Comparison of ENCODE assay signal across 8 mouse cellular contexts in genomic region chr19:40433316-40433912, GRCm38 (mm10).
A peak's percentile ranks its signal among the peaks of the same experiment; 100 is the strongest.
DNase-seq lines count a peak whose midpoint lies in the region; ATAC-seq and TF ChIP-seq lines count a peak whose summit lies in the region.

No protein-coding gene starts in this region.

- H3K36me3 ChIP-seq in heart, embryonic 12.5 days: no peaks in the 10 kb centered on the region
- no peaks in the 10 kb centered on the region for H3K36me3 ChIP-seq in heart, embryonic 10.5 days
- no peaks in the 10 kb centered on the region for H3K36me3 ChIP-seq in C2C12 (ENCODE audit: control insufficient read depth, insufficient read depth)
- H3K36me3 ChIP-seq in forebrain, embryonic 10.5 days (replicated peaks): no peaks in the 10 kb centered on the region
- no peaks in the 10 kb centered on the region for H3K36me3 ChIP-seq in hindbrain, embryonic 15.5 days

- no peak for ATAC-seq in heart, embryonic 12.5 days (ENCODE audit: insufficient number of reproducible peaks, low FRiP score)
- 0 out of 2 replicates have a peak, but pooled peaks have one; percentile 3 for ATAC-seq in hindbrain, embryonic 15.5 days (ENCODE audit: low FRiP score, low read depth)

- peak overlapping the region; percentile 90 for H3K27ac ChIP-seq in heart, embryonic 12.5 days (ENCODE audit: poor library complexity, severe bottlenecking)
- H3K27ac ChIP-seq in heart, embryonic 10.5 days: no peak overlapping the region
- H3K27ac ChIP-seq in forebrain, embryonic 10.5 days: peak overlapping the region; percentile 58; the same call in 1 of the 2 replicates
- H3K27ac ChIP-seq in hindbrain, embryonic 15.5 days (replicated peaks): peak overlapping the region; percentile 75

- TF ChIP-seq CTCF in C2C12 (IDR thresholded peaks at IDR 0.05; ENCODE audit: control insufficient read depth, insufficient read depth, insufficient read length): no peak

- peaks cover 87% of the 10 kb centered on the region for H3K4me1 ChIP-seq in heart, embryonic 12.5 days (replicated peaks)
- H3K4me1 ChIP-seq in heart, embryonic 10.5 days: peaks cover 80% of the 10 kb centered on the region
- H3K4me1 ChIP-seq in forebrain, embryonic 10.5 days: peaks cover 45% of the 10 kb centered on the region
- H3K4me1 ChIP-seq in hindbrain, embryonic 15.5 days (replicated peaks): peaks cover 56% of the 10 kb centered on the region

- no peak overlapping the region for H3ac ChIP-seq in C2C12 (ENCODE audit: control insufficient read depth, insufficient read length, low read depth)

- WGBS in heart, embryonic 12.5 days: 72% methylated on average over 8 of the region's 8 CpGs
- WGBS in heart, embryonic 10.5 days: 71% methylated on average over 8 of the region's 8 CpGs
- 92% methylated on average over 8 of the region's 8 CpGs for WGBS in forebrain, embryonic 10.5 days
- 46% methylated on average over 8 of the region's 8 CpGs for WGBS in hindbrain, embryonic 15.5 days

- no peak for DNase-seq in heart, embryonic 10.5 days (ENCODE audit: low spot score)
- DNase-seq in forebrain, embryonic 10.5 days (ENCODE audit: extremely low spot score, low spot score): no peak
- DNase-seq in MN1 (ENCODE audit: low spot score): no peak
- DNase-seq in urinary bladder, adult 2 months (ENCODE audit: low spot score): no peak
- DNase-seq in layer of hippocampus, adult 8-10 months (ENCODE audit: low spot score in 2 of 2): no peak

- H3K79me3 ChIP-seq in C2C12 (ENCODE audit: low read depth): no peaks in the 10 kb centered on the region

- no peak overlapping the region for H3K9ac ChIP-seq in heart, embryonic 12.5 days
- H3K9ac ChIP-seq in hindbrain, embryonic 15.5 days: no peak overlapping the region

- H3K4me3 ChIP-seq in heart, embryonic 12.5 days: no peak overlapping the region
- H3K4me3 ChIP-seq in heart, embryonic 10.5 days: no peak overlapping the region
- H3K4me3 ChIP-seq in C2C12 (ENCODE audit: insufficient read depth, poor library complexity, severe bottlenecking): no peak overlapping the region
- H3K4me3 ChIP-seq in forebrain, embryonic 10.5 days: no peak overlapping the region
- no peak overlapping the region for H3K4me3 ChIP-seq in hindbrain, embryonic 15.5 days

- H3K79me2 ChIP-seq in C2C12 (ENCODE audit: control insufficient read depth, insufficient read depth): no peaks in the 10 kb centered on the region

- no peaks in the 10 kb centered on the region for H3K27me3 ChIP-seq in heart, embryonic 12.5 days (replicated peaks)
- H3K27me3 ChIP-seq in heart, embryonic 10.5 days (ENCODE audit: insufficient read depth, poor library complexity, severe bottlenecking): no peaks in the 10 kb centered on the region
- H3K27me3 ChIP-seq in C2C12 (ENCODE audit: control insufficient read depth, insufficient read depth, insufficient read length): no peaks in the 10 kb centered on the region
- H3K27me3 ChIP-seq in forebrain, embryonic 10.5 days (ENCODE audit: poor library complexity, severe bottlenecking): no peaks in the 10 kb centered on the region
- no peaks in the 10 kb centered on the region for H3K27me3 ChIP-seq in hindbrain, embryonic 15.5 days

- no peaks in the 10 kb centered on the region for H3K9me3 ChIP-seq in heart, embryonic 12.5 days (replicated peaks)
- H3K9me3 ChIP-seq in heart, embryonic 10.5 days: no peaks in the 10 kb centered on the region
- H3K9me3 ChIP-seq in forebrain, embryonic 10.5 days: no peaks in the 10 kb centered on the region
- H3K9me3 ChIP-seq in hindbrain, embryonic 15.5 days: no peaks in the 10 kb centered on the region

- H3K4me2 ChIP-seq in heart, embryonic 12.5 days: no peak overlapping the region
- H3K4me2 ChIP-seq in hindbrain, embryonic 15.5 days: no peak overlapping the region

TF ChIP-seq in C2C12, 6 proteins besides CTCF, POLR2A, EP300 and RAD21:
- TF ChIP-seq USF1 (IDR thresholded peaks at IDR 0.05; ENCODE audit: low read depth) (no peak), MYOD1 (IDR thresholded peaks at IDR 0.05; ENCODE audit: control insufficient read depth, insufficient read length, low read depth) (peak; percentile 74), FOSL1 (IDR thresholded peaks at IDR 0.05; ENCODE audit: insufficient read depth, low read length, poor library complexity, severe bottlenecking) (no peak), MYOG (IDR thresholded peaks at IDR 0.05; ENCODE audit: control insufficient read depth, extremely low read depth, insufficient read length) (no peak), CEBPB (IDR thresholded peaks at IDR 0.05; ENCODE audit: low read depth) (no peak), MAX (IDR thresholded peaks at IDR 0.05) (no peak)
